Mouse (Mus musculus): ENCODE measurements around the gene Plcb1. TPM values are rescaled to one million over a fixed set of nuclear protein-coding genes. Genes with fewer than 3 reads are reported as not detected.
A peak's percentile ranks its signal among the peaks of the same experiment; 100 is the strongest.

The Plcb1 gene
- polyA plus RNA-seq, 1 experiment, result 6.2 TPM

DNA sequence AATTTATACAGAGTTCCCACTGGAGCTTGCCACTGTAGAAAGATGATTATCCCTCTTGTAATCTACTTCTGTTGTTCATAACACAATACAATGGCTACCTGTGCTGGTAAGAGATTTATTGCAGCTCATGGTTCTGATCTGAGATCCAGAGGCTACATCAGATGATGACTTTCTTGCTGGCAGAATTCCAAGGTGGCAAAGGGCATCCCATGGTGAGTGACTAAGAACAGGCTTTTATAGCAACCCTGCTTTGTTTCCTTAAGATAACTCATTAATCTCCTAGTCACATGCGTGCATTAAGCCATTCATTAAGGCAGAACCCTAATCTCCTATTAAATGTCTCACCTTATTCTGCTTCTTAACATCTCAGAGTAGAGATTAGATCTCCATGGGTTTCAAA is 618.2 kb downstream of the Plcb1 start:
- DNase-seq, result no peak
- Histone ChIP-seq H3K4me3 (replicated peaks; ENCODE audit: extremely low read depth, low read depth, low read length) (no peak overlapping the region), H3K4me1 (ENCODE audit: control insufficient read depth, insufficient read depth, low read length) (no peaks in the 10 kb centered on the region)
- TF ChIP-seq CTCF (IDR thresholded peaks at IDR 0.05; ENCODE audit: insufficient read depth, low read length) (no peak), POLR2A (IDR thresholded peaks at IDR 0.05; ENCODE audit: borderline replicate concordance, extremely low read depth, low read depth, low read length) (no peak)
- WGBS, result 84% methylated on average over 1 of the region's 1 CpGs

DNA sequence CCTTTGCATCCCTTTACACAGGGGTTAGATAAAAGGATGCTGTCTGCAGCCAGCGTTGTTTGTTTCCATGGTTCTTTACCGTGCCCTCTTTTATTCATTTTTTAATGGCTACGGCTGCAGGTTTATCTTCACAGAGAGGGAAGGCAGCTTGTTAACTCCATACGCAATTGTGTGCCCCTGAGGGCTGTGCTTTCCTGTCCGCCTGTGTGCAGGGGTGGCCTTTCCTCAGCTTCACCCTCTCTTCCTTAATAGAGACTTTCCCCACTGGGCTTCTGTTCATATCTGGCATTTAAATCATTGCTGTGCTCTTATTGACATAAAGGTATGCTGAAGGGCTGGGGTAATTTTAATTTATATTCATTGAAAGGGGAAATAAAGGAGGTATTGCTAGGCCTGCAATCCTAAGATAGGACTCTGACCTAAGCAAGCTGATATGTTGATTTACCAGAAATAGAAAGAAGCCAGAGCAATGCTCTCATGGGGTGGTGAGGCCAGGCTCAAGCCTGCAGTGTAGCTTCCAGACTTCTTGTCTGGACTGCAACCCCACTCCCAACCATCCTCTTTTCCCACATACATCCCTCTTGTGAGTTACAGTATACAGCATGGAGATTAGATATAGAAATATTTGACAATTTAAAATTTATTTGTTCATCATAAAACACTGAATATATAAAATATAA is 623.7 kb downstream of the Plcb1 start:
- 81% methylated on average over 5 of the region's 5 CpGs for WGBS
- no peaks in the 10 kb centered on the region for H3K4me1 ChIP-seq (ENCODE audit: control insufficient read depth, insufficient read depth, low read length)
- no peak for TF ChIP-seq POLR2A (IDR thresholded peaks at IDR 0.05; ENCODE audit: borderline replicate concordance, extremely low read depth, low read depth, low read length)
- no peak for TF ChIP-seq CTCF (IDR thresholded peaks at IDR 0.05; ENCODE audit: insufficient read depth, low read length)
- DNase-seq, result no peak
- H3K4me3 ChIP-seq (replicated peaks; ENCODE audit: extremely low read depth, low read depth, low read length), result no peak overlapping the region

GRCm38 (mm10) chr2:135411675-135412074 is 625.8 kb downstream of the Plcb1 start:
- DNase-seq, result no peak
- no peak for TF ChIP-seq CTCF (IDR thresholded peaks at IDR 0.05; ENCODE audit: insufficient read depth, low read length)
- TF ChIP-seq POLR2A (IDR thresholded peaks at IDR 0.05; ENCODE audit: borderline replicate concordance, extremely low read depth, low read depth, low read length), result no peak
- WGBS, result 12% methylated on average over 2 of the region's 2 CpGs
- no peak overlapping the region for H3K4me3 ChIP-seq (replicated peaks; ENCODE audit: extremely low read depth, low read depth, low read length)
- H3K4me1 ChIP-seq (ENCODE audit: control insufficient read depth, insufficient read depth, low read length), result no peaks in the 10 kb centered on the region; the same call in 1 of the 2 replicates

DNA sequence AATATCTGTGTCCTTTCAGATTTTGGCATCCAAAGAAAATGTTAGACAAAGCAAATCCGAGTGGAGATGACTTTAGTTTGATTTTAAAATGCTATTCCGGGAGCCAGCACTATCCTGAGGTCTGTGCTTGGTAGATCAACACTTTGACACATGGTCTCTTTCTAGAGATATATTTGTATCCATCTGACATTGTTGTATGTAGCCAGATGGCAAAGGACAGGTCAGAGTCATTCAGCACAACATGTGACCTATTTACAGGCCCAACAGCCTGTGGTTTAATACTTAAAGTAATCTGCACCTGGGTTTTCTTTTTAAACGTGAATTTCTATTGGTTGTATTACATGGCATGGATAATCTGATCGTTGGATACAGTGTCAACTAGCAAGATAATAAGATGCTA is 629.3 kb downstream of the Plcb1 start:
- 80% methylated on average over 4 of the region's 4 CpGs for WGBS
- no peak for DNase-seq
- Histone ChIP-seq H3K4me1 (ENCODE audit: control insufficient read depth, insufficient read depth, low read length) (no peaks in the 10 kb centered on the region; the same call in 1 of the 2 replicates), H3K4me3 (replicated peaks; ENCODE audit: extremely low read depth, low read depth, low read length) (no peak overlapping the region)
- TF ChIP-seq POLR2A (IDR thresholded peaks at IDR 0.05; ENCODE audit: borderline replicate concordance, extremely low read depth, low read depth, low read length) (no peak), CTCF (IDR thresholded peaks at IDR 0.05; ENCODE audit: insufficient read depth, low read length) (no peak)

DNA sequence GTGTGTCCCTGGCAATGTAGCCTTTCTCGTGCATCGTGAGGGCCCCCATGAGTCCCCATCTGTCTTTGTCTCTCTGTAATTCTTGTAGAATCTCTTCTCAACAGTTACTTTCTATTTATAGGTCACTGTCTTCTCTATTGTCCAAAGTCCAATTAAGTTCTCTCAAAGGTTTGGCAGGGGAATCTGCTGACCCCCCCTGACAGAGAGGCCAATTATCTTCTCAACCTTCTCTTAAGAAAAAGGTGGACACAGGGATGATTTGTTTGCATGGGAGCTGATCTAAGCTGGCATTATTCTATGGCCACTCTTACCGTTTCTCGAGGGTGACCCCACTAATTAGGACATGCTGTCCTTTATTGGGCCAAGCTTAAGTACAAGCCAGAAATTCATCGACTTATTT is 633.4 kb downstream of the Plcb1 start:
- no peak for DNase-seq
- Histone ChIP-seq H3K4me1 (ENCODE audit: control insufficient read depth, insufficient read depth, low read length) (no peaks in the 10 kb centered on the region; the same call in 1 of the 2 replicates), H3K4me3 (replicated peaks; ENCODE audit: extremely low read depth, low read depth, low read length) (no peak overlapping the region)
- 81% methylated on average over 5 of the region's 5 CpGs for WGBS
- TF ChIP-seq POLR2A (IDR thresholded peaks at IDR 0.05; ENCODE audit: borderline replicate concordance, extremely low read depth, low read depth, low read length), result no peak
- TF ChIP-seq CTCF (IDR thresholded peaks at IDR 0.05; ENCODE audit: insufficient read depth, low read length), result no peak

- Histone ChIP-seq H3K4me3 (replicated peaks; ENCODE audit: extremely low read depth, low read depth, low read length) (no peak overlapping the region), H3K4me1 (ENCODE audit: control insufficient read depth, insufficient read depth, low read length) (no peaks in the 10 kb centered on the region; the same call in 1 of the 2 replicates)
- no peak for TF ChIP-seq POLR2A (IDR thresholded peaks at IDR 0.05; ENCODE audit: borderline replicate concordance, extremely low read depth, low read depth, low read length)
- no peak for TF ChIP-seq CTCF (IDR thresholded peaks at IDR 0.05; ENCODE audit: insufficient read depth, low read length)
- WGBS, result 67% methylated on average over 5 of the region's 5 CpGs
- DNase-seq, result no peak
Measured at GRCm38 (mm10) chr2:135434947-135435515, 649.2 kb downstream of the Plcb1 start.

GRCm38 (mm10) chr2:135439034-135439433 is 653.2 kb downstream of the Plcb1 start:
- DNase-seq, result no peak
- TF ChIP-seq CTCF (IDR thresholded peaks at IDR 0.05; ENCODE audit: insufficient read depth, low read length) (no peak), POLR2A (IDR thresholded peaks at IDR 0.05; ENCODE audit: borderline replicate concordance, extremely low read depth, low read depth, low read length) (no peak)
- Histone ChIP-seq H3K4me3 (replicated peaks; ENCODE audit: extremely low read depth, low read depth, low read length) (no peak overlapping the region), H3K4me1 (ENCODE audit: control insufficient read depth, insufficient read depth, low read length) (no peaks in the 10 kb centered on the region; the same call in 1 of the 2 replicates)
- WGBS, result 74% methylated on average over 3 of the region's 3 CpGs

DNA sequence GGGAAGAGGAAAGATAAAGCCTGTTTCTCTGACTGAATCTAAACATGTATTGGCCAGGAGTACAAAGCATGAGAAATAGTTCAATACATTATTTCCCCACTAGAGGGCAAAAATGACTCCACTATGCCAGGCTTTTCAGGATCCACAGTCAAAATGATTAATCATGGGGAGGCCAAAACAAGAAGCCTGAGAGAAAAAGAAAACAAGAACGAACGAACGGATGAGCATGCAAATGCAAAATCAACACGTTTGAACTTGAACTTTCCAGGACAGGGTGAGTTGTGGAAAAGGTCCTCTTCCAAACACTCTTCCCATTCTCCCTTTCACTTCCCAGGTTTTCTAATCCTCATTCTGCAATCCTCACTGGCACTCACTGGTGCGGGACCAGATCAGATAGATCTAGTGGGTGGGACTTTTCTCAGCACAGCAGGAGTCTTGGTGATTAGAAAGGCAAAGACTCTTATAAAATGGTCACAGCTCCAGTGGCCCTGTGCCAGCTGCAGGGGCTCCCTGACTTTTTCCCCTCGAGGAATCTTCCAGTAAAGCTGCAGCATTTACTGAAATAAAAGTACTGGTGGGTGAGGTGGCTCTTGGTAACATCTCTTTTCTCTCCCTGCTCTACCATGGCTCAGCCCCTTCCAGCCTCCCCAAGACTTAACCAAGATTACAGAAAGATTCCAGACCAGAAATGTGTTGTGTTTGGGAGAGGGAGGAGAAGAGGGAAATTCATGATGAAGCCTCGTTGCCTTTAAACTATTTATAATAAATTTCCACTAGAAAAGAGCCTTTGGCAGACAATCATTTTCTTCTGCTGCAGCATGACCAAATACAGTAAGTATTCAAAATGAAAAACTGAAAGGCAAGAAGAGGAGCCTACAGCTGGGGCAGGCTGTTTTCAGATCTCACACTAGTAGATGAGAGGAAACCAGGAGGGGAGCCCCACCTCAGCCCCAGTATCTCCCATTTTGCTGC is 654.0 kb downstream of the Plcb1 start:
- no peaks in the 10 kb centered on the region; the same call in 1 of the 2 replicates for H3K4me1 ChIP-seq (ENCODE audit: control insufficient read depth, insufficient read depth, low read length)
- TF ChIP-seq POLR2A (IDR thresholded peaks at IDR 0.05; ENCODE audit: borderline replicate concordance, extremely low read depth, low read depth, low read length) (no peak), CTCF (IDR thresholded peaks at IDR 0.05; ENCODE audit: insufficient read depth, low read length) (no peak)
- 12% methylated on average over 7 of the region's 7 CpGs for WGBS
- no peak overlapping the region for H3K4me3 ChIP-seq (replicated peaks; ENCODE audit: extremely low read depth, low read depth, low read length)
- peak; percentile 15 for DNase-seq

- Histone ChIP-seq H3K4me1 (ENCODE audit: control insufficient read depth, insufficient read depth, low read length) (no peaks in the 10 kb centered on the region; the same call in 1 of the 2 replicates), H3K4me3 (replicated peaks; ENCODE audit: extremely low read depth, low read depth, low read length) (no peak overlapping the region)
- no peak for TF ChIP-seq POLR2A (IDR thresholded peaks at IDR 0.05; ENCODE audit: borderline replicate concordance, extremely low read depth, low read depth, low read length)
- TF ChIP-seq CTCF (IDR thresholded peaks at IDR 0.05; ENCODE audit: insufficient read depth, low read length), result no peak
- DNase-seq, result no peak
- WGBS, result 90% methylated on average over 1 of the region's 1 CpGs
Measured at GRCm38 (mm10) chr2:135453581-135453980, 667.7 kb downstream of the Plcb1 start.

All from lung, adult 2 months (tissue).